Mouse (Mus musculus) c-Kit-negative CD71-positive TER-119-positive erythroid progenitor cells, embryonic 14.5 days (primary cell): ENCODE measurements around the gene Dnah8.

Experiments used
- DNase-seq: peaks from one replicate; pipeline ENCODE4 v3.0.0-alpha.2; 2013; ENCODE audit warnings: low read depth, low spot score

Gene Dnah8

GRCm38 (mm10) chr17:30819134-30819533 lies 195.0 kb downstream of the Dnah8 start:
- DNase-seq: no peak

DNA sequence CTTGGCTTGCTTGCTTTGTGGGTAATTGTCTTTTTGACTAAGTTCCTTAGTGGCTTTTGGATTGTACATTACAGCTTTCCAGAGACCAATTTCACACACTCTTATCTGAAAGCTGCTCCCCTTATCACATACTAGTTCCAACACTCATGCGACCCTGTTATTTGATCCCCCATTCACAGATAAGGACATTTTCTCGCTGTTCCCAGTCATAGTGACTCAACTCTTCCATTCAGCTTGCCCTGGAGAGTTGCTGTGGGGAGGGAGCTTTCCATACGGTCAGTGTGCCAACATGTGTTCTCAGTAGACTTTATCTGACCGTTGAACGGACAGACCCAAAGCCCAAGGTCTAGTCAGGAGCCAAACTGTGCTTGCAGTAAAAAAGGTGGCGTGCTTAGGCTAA lies 197.0 kb downstream of the Dnah8 start:
- DNase-seq: no peak

GRCm38 (mm10) chr17:30824473-30824872 lies 200.3 kb downstream of the Dnah8 start:
- no peak for DNase-seq

GRCm38 (mm10) chr17:30825731-30826304 lies 201.7 kb downstream of the Dnah8 start:
- DNase-seq: no peak

- no peak for DNase-seq
Observed at GRCm38 (mm10) chr17:30831170-30831569, 207.0 kb downstream of the Dnah8 start.

DNA sequence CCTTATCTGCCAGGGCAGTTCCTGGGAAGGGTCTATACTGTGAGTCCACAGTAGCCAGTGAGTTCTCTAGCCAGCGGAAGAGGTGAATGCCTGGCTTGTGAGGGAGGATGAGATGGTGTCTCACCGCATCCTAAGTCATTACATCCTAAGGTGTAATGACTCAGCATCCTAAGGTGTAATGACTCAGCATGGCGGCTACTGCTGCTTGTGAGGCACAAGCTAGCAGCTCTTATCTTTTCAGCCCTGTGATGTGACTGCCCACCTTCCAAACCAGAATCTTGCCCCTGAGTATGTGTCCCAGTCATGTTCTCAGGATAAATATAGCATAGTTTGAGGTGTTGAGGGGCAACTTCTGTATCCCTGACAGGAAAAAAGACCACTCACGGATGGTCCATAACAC lies 211.3 kb downstream of the Dnah8 start:
- DNase-seq: peak; percentile 41

DNA sequence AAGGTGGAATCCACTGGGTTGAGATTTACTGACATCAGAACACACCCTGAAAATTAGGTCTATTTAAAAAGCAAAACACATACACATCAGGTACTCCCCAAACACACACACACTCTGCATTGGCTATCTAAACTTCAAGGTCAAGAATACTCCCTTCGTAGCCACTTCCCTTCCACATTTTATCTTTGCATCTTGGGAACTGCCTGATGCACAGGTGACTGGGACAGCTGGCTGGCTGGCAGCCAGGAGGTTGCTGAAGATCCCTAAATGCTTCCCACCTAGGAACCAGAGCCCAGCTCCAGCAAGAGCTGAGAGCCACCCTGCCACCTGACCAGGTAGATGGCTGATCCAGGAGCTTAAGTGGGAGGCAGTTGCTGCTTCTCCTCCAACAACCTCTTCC lies 212.9 kb downstream of the Dnah8 start:
- no peak for DNase-seq

DNA sequence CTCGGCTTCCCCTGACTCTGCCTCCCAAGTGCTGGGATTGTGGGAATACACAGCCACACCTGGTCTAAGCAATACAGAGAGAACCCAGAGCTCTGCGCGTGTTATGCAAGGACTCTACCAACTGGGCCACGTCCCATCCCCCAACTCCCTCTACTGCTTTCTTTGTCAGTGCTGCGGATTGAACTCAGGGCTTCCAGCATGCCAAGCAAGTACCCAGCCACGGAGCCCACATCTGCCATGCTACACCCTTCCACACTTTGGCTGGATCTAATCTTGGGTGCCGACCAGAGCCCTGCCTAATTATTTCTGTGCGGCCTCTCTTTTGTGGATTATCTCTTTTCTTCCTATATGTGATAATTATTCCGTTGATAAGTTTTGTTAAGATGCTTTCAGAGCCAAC lies 215.9 kb downstream of the Dnah8 start:
- no peak for DNase-seq

DNA sequence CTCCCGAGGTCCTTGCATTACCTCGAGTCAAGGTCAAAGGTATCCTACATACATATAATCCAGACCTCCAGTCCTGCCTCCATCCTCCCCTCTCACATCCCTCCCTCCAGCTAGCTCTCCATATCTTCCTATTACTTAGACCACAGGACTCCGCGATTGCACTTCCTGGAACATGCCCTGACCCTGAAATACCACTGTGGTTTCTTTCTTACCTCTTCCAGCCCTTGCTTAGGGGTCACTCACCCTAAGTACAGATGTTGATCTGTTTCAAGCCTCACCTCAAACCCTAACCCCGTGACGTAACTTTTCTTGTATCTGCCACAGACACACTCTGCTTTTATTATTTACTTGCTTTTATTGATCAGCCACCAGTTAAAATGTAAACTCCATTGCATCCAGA lies 218.2 kb downstream of the Dnah8 start:
- no peak for DNase-seq

DNA sequence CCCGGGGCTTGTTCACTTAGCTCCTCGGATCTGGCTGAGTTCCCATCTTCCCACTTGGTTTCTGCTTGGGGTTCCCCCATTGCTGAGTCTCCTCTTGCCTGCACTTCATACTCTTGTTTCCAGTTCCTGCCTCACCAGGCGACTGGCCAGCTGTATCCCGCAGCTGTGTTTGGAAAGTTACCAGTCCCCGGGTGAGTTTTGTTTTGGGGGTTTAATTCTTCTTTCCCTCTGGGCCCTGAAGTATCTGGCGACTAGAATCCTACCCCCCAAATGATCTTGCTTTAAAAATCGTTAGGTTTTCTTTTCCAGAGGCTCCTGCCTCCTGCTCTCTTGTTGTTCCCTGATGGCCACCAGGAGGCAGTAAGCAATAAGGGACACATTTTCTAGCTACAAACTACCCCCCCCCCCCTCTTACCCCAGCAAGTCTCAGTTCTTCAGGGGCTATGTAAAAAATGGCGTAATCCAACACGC lies 220.2 kb downstream of the Dnah8 start:
- DNase-seq: no peak

GRCm38 (mm10) chr17:30847498-30847897 lies 223.3 kb downstream of the Dnah8 start:
- DNase-seq: no peak

DNA sequence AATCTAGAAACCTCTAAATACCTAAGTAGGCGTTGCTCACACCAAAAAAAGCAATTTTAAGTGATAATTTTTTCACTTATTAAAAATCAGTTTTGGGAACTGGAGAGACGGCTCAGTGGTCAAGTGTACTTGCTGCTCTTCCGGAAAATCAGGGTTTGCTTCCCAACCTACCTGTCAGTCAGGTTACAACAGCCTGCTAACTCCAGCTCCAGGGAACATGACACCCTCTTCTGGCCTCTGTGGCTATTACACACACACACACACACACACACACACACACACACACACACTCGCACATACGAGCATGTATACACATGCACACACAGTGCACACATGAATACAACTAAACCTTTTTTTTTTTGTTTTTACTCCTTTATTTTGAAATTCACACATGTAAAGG lies 223.9 kb downstream of the Dnah8 start:
- DNase-seq: no peak

DNA sequence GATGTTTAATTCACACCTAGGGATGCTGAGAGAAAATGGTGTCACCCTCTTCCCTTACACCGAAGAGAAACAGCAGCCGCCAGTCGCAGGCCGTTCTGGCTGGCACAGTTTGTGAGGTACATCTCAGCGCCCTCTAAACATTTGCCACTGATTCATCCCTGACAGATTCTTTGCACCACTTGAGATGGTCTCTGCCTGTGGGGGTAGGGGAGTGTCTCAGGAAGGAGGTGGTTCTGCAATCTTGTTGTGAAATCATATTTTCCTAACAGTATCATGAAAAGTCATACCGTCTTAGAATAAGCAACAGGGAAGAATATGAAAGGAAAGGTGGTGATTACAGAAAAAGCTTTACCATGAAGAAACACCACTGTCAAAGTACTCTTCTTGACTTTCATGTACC lies 224.7 kb downstream of the Dnah8 start:
- no peak for DNase-seq

DNA sequence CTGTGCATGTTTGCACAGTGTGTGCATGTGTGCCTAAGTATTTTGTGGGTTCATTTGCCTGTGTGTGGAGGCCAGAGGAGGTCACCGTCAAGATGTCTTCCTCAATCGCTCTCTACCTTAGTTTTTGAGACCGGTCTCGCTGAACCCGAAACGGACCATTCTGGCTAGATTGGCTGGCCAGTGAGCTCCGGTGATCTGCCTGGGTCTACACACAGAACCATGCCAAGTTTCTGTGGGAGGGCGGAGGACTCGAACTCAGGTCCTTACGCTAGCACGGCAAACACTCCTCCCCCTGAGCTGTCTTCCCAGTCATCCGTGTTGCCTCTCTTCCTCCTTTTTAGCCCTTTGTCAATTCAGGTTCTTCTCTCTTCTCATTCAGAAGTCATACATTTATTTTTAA lies 225.7 kb downstream of the Dnah8 start:
- DNase-seq: no peak

DNA sequence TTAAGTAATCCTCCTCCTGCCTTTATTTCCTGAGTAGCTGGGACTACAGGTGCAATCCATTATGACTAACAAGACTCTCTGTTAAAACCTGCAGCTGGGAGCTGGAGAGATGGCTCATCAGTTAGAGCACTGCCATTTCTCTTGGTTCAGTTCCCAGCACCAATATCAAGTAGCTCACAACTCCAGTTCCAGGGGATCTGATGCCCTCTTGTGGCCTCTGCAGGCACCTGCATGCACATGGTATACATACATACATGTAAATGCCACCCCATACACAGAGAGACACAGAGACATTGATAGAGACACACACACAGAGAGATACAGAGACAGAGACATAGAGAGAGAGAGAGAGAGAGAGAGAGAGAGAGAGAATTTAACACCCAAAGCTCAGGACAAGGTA lies 228.2 kb downstream of the Dnah8 start:
- DNase-seq: no peak

- no peak for DNase-seq
Observed at GRCm38 (mm10) chr17:30857347-30857746, 233.2 kb downstream of the Dnah8 start.

DNA sequence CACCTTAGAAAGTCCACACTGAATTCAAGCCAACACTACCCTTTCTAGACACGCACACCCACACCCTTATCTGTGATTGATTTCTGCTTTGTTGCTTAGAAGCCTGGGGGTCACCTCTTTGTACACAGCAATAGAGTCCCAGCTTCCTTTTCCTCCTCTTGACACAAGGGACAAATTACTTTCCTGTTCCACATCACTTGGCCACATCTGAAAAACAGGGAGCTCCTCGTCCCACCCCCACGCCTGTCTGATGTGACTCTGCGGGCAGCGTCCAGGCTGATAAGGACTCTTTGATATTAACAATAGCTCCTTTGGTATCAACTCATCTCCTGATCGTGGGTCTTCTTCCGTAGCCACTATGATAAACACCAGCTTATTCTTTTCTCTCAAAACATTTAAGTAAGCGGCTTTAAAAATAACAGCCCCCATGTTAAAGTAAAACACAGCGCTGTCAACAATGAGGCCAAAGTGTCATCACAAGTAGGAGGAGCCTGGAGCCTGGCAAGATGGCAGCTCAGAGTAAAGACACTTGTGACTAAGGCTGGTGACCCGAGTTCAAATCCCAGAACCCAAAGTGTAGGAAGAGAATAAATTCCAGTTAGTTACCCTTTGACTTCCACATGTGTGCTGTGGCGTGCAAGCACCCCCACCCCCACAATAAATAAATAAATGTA lies 234.6 kb downstream of the Dnah8 start:
- DNase-seq: no peak

- DNase-seq: no peak
Observed at GRCm38 (mm10) chr17:30859989-30860585, 235.9 kb downstream of the Dnah8 start.

- no peak for DNase-seq
Observed at GRCm38 (mm10) chr17:30860606-30861005, 236.5 kb downstream of the Dnah8 start.

- no peak for DNase-seq
Observed at GRCm38 (mm10) chr17:30866281-30866680, 242.1 kb downstream of the Dnah8 start.

DNA sequence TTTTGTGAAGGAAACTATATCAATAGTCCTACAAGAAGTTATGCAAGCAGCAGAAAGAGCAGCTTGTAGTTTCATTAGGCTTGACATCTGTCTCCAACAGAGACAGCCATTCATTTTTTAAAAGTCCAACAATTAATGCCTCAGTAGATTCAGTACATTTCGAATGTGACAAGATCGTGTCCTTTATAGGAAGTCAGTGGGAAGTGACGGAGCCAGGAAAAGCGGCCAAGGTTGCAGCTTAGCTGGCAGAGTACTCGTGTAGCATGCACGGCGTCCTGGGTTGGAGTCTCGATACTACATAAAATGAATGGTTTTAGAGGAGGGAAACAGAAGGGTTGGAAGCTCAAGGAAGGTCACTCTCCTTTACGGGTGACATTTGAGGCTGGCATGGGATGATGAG lies 242.8 kb downstream of the Dnah8 start:
- DNase-seq: no peak

DNA sequence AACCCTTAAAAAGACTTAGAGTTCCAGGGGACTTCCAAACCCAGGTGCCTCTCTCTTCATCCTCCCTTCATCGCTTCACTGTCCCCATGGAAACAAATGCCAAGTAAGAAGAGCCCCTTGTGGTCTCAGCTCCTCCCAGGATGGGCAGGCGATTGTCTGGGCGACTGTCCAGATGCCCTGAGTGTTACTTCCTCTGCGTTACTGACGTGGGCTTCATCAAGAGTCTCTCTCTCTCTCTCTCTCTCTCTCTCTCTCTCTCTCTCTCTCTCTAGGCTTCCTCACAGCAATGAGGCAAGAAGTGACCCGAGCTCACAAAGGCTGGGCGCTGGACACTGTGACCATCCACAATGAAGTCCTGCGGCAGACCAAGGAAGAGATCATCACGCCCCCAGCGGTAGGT lies 246.9 kb downstream of the Dnah8 start:
- no peak for DNase-seq

DNA sequence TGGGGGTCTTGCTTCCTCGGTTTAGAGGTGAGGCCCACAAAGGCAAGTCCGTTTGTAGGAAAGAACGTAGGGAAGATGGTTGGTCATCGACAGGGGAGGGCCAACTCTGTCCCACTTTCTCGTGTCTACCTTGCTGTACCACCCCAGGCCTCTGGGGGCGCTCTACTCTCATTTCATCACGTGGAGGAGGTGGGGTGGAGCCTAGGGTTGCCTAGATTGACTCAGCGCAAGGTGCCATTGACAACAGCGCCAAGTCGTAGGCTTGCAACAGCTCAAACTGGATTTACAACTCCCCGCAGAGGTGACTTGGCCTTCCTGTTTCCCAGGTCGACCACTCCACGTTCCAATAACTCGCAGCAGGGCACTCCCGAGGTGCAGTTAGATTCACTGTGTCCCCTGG lies 250.1 kb downstream of the Dnah8 start:
- peak; percentile 29 for DNase-seq
